Mouse (Mus musculus): ENCODE measurements around the gene Tmem141.

Gene Tmem141

DNA sequence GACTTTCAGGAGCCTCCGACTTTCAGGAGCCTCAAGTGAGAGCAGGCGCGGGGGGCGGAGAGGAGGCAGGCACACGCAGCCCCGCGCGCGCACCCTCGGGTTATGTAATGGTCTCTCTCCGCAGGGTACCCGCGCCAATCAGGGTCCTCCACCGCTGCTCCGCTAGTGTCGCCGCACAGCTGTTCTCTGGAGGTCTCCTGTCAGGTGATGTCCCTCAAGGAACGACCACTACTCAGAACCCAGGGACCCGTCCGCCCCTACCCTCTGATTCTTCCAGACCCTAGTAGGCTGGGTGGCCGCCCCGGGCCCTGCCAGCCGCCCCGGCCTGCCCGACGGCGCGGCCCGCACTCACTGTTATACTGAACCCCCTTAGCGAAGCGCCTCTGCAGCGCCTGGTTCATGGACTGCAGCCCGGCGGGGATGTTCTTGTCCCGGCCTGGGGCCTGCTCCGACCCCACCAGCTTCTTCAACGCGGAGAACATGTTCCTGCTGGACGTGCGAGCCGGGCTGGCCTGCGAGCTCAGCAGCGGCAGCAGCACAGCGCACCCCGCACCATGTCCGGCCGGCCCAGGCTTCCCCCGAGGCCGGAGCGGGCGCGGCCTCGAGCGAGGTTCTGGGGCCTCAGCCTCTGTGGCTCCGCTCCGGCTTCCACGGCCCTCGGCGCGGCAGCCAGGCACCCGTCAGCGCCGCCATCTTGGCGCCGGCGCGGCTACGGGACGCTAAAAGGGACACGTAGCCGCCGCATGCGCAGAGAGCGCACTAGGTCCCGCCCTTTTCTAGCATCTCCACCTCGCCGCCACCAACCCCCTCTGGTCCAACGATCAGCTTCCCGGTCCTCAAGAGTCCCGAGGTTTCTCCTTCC is 13.8 kb downstream of the Tmem141 start, which contains the start of gene Rabl6:
Gene Rabl6 (minus strand): TSS at position 761 of the 862 bp plus-strand sequence.
- DNase-seq (ENCODE audit: low spot score in 2 of 2) = peak; percentile 79 to 86

DNA sequence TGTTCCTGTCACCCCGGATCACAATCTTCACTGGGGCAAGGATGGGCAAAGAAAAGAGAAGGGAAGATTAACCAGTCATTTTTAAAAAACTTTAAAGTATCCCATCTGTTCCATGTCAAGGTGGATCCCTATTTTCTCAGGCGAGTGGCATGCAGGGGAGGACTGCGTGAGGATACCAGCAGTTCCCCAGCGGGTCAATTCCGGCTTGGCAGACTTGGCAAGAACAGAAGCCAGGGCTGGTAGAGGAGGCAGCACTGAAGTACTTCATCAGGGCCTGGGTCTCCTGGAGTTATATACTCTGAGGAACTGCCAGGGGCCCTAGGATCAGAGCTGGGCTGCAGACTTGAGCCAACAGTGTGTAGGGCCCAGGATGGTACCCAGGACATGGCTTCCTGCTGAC is 19.3 kb downstream of the Tmem141 start:
- DNase-seq (ENCODE audit: low spot score in 2 of 2) = no peak

DNA sequence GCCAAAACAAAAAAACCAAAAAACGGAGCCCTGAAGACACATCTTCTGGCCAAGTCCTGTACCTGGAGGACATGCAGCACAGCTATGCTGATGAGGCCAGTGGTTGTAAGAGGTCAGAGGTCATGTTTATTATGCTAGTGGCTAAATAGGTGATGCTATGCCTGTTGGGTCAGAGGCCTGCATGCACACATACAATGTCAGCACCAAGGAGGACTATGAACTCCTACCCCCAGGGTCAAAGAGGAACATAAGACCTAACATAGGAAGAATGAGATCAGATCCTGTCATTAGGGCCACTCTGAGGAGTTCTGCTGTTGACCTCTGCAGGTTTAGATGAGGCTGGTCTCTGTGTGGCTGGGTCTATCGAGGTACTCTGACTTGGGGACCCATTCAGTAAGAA is 21.8 kb downstream of the Tmem141 start:
- DNase-seq (ENCODE audit: low spot score in 2 of 2) = no peak

DNA sequence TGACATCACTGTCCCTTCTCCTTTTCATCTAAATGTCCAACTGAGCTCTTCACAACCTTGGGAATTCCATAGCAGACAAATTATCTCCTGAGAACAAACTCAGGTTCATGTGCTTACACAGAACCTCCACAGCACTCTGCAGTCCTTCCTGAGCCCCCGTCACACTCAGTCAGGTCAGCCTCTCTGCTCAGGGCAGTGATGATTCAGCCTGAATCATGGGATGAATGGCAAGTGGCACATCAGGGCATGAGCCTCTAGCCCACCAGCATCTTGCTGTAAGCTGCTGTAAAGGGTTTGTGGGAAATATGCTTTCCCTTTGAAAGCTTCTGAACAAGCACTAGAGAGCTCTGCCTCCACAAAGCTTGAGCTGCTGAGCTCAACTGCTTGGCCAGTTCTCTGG is 23.1 kb downstream of the Tmem141 start:
- no peak for DNase-seq (ENCODE audit: low spot score in 2 of 2)

DNA sequence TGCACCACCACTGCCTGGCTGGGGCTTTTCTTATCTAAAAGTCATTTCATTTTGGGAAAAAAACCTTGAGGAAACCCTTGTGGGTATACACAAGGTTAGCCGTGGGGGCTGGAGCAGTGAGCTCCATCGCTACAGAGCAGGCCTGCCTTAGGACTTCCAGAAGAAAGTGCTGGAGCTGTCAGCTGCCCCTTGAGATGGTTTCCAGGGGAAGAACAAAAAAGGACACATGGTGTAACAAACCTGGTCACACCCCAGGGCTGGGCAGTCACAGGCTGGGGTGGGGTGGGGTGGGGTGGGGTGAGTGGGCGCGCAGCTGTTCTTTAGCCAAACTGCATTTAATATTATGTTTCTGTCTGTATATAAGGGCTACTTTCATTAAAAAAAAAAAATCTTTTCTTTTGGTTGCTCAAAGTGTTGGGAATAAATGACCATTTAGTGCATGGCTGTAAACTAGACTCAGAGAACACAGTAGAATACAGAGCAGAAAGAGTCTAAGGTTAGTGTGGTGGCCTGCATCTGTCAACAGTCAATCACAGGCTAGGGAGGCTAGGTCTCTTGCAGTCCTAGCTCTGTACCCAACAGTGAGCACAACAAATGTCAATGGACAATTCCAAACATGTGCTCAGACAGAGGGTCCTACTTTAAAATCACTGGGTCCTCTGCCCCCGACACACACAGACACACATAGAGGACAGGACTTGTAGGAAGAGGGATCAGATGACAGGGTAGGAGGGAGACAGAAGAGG is 24.9 kb downstream of the Tmem141 start:
- DNase-seq (ENCODE audit: low spot score in 2 of 2) = no peak

DNA sequence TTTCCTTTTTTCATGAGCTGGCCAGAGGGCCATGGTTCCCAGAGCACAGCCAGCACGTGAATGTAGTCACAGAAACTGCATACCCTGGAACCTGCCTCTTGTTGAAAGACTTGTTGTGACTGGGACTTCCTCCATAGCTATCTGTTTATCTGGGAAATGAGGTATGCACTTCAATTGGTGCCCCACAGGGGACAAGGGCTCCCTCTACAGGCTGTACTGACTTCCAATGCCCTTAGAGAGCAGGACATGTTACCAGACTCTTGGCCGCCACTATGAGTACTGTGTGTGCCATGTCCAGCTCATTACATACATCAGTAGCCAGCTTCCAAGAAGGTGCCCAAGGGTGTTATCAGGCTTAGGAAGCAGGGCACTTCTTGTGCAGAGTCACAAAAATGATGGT is 29.9 kb downstream of the Tmem141 start:
- no peak for DNase-seq (ENCODE audit: low spot score in 2 of 2)

DNA sequence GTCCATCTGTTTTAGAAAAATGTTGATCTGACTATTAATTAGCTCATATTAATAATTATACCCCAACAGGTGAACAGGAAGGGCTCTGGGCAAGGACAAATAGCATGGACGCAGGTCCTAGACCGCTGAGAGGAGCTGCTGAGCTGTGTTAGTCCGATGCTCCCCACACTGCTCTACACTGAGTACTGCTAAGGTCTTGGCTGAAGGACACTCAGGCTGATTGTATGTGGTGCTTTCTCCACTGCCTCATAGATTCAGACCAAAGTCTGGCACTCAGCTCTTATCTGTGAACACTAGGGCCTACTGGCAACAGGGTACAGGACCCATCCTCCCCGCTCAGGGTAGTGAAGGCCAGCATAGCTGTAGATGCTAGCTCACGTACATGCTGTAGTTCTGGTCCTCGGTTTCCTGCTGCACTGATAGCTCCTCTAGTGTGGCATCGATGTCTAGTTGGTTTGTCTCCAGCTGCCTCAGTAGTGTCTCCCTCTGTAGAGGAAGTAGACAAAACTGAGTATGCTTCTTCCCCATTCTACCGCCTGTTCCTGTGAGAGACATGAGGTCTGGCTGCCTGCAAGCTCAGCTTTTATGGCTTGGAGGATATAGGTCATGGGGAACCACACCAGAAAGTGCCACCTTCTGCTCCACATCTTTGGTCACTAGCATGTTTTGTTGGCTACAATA is 33.4 kb downstream of the Tmem141 start:
- peak in 1 of 2 experiments; percentile 10 for DNase-seq (ENCODE audit: low spot score in 2 of 2)

DNA sequence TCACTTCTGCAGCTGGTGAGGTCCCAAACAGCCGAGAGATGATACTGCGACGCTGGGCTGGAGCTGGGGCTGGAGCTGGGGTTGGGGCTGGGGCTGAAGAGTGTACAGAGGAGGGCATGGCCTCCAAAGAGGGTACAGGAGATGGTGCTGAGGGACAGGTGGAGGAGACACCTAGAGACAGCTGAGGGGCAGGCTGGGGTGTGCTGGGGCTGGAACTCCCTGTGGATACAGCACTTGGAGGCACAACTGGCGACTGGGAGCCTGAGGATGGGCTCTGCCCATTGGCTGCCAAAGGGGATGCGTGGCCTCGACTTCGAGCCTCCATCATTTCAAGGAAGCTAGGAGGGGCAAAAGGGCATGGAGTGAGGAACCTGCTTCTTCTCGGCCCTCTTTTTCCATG is 34.5 kb downstream of the Tmem141 start:
- peak in 1 of 2 experiments; percentile 8 for DNase-seq (ENCODE audit: low spot score in 2 of 2)

DNA sequence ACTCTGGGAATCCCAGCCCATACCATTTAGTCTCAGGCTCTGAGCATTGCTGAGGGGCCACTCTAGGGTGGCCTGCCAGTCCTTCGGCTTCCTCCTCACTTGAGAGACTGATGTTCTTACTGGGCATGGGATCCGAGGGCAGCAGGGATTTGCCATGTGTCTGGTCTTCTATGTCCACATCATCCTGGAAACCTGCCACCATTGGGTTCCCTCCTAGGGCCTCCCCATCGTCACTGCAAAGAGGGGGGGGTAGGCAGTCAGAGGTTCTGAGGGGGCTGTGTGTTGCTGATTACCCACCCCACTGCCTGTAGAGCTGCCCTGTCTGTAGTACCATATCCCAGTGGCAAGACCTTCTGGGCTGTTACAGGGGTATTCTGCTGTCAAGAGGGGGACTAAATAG is 36.2 kb downstream of the Tmem141 start:
- peak in 1 of 2 experiments; percentile 16 for DNase-seq (ENCODE audit: low spot score in 2 of 2)

DNA sequence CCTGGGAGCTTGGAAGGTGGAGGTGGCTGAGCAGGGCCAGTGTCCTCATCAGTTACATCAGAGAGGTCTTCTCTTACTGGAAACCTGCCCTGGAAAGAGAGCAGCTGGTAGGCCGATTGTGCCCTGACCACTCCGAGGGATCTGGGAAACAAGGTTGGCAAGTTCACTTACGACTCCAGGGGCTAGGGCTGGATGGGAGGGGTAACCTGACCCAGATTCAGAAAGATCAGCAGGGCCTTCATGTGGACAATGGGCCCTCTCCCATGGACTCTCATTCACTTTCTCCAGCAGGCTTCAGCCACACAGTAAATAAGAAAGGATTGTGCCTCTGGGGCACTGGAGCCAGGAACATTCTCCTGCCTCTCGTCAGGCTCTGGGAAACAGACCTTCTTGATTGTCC is 36.9 kb downstream of the Tmem141 start:
- DNase-seq (ENCODE audit: low spot score in 2 of 2) = peak in 1 of 2 experiments; percentile 20

DNA sequence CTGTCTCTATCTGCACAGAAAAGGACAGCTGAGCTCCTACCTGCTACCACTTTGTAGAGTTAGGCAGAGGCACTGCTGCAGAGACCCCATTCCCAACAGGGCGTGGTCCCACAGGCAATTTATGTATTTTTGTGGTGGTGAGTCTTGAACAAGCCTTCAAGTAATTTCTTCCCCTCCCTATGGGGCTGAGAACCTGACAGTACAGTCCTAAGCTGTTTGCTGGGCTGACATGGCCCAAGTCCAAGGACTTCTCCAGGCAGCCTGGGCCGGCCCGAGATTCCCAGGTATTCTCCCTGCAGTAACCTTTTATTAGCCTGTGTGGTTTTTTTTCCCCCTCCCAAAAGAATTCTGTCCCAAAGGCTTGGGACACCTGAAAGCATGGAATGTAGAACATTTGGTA is 37.7 kb downstream of the Tmem141 start:
- peak in 1 of 2 experiments; percentile 8 for DNase-seq (ENCODE audit: low spot score in 2 of 2)

DNA sequence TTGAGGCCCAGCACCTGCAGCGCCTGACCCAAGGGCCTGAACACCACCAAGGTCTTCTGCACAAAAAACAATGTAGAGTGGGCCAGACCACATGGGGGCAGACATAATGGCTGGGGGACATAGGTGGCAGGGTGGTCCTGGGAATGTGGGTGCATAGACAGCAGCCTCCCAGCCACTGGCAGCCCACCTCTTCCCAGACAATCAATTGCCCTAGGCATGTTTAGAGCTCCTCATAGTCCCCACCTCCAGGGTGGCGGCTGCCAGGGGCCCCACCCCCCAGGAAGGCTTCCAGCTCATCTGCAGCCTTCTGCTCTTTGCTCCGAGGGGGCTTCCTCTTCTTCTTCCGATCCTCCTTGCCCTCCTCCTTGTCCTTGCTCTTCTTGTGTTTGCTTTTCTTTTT is 38.2 kb downstream of the Tmem141 start:
- DNase-seq (ENCODE audit: low spot score in 2 of 2) = peak in 1 of 2 experiments; percentile 18

DNA sequence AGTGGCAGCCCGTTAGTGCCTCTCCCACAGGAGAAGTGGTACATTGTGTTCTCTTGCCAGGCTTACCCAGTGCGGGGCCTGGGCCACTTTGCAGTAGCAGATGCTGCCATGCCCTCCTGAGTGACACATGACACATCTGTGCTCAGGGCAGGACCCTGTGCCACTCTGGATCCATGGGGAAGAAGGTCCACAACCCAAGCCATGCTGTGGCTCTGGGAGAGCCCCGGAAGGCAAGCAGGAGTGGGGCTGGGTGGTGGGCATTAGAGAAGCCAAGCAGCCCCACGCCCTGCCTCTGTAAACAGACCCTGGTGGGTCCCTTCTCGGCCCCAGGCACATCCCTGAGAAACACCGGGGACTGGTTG is 38.7 kb downstream of the Tmem141 start:
- peak in 1 of 2 experiments; percentile 29 for DNase-seq (ENCODE audit: low spot score in 2 of 2)

DNA sequence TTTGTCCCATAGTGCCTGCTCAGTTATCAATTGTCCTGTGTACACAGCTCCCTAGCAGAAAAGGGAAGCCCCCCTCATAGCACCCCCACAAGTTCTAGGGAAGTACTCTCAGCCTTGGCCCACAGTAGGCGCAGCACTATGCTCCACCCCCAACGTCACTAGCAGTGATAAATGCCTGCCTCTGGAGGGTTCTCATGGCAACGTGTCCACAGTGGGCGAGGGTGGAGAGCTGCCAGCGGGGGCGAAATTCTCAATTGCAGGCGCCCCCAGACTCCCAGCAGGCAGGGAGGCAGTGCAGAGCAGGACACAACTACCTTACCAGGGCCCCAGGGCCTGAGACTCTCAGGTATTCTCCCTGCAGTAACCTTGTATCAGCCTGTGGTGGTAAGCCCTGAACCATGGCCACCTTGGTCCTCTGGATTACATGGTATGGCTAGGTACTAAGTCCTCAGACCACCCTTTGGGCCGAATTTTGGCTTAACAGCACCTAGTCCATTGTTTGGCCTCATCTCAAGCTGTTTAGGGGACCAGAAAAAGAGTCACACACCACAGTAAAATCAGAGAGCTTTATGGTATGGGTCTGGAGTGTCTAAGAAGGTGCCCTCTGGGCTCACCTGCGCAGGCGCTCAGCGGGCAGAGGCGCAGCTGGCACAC is 39.2 kb downstream of the Tmem141 start:
- DNase-seq (ENCODE audit: low spot score in 2 of 2) = peak; percentile 83 to 88

DNA sequence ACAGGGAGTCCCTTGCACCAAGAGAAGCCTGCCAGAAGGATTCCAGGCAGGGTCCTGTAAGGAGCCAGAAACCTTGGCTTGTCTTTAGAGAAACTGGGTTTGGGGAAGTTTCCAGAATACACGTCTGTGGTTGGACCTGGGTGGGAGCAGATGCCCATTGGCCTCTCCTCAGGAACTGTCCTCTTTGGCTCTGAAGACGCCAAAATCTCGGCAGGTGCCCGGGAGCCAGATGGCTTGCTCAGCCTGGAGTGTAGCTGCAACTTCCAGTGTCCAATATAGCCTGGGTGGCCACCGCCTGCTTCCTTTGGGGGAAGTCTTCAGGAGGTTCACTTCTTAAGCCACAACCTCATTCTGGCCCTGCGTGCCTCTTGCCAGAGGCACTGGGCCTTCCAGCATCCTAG is 39.9 kb downstream of the Tmem141 start:
- DNase-seq (ENCODE audit: low spot score in 2 of 2) = peak in 1 of 2 experiments; percentile 44

DNA sequence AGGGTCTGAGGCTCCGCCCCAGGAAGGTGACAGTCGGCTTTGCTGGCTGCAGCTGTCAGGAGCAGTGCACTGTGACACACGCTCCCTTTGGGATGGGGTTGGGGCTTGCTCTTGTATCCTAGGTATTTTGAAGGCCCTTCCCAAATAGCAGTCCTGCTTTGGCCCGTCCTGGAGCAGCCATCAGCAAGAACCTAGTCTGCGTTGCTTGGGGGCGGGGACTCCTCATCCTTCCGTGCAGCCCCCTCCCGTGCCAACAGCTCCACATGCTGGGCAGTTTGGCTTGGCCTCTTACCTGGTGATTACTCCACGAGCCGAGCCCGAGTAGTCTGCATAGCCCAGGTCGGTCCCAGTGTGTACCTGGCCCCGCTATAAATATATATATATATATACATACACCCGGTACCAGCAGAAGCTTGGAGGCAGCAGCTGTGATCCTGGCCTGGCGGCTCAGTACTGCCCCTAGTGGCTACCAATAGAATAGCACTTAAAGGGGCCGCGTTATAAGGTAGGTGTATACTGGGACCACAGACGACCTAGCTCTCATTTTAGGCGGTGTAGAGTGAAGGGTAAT is 40.4 kb downstream of the Tmem141 start, which contains the start of gene Ajm1:
Gene Ajm1 (minus strand): TSS at position 464 of the 571 bp plus-strand sequence.
- peak in 1 of 2 experiments; percentile 79 for DNase-seq (ENCODE audit: low spot score in 2 of 2)

DNA sequence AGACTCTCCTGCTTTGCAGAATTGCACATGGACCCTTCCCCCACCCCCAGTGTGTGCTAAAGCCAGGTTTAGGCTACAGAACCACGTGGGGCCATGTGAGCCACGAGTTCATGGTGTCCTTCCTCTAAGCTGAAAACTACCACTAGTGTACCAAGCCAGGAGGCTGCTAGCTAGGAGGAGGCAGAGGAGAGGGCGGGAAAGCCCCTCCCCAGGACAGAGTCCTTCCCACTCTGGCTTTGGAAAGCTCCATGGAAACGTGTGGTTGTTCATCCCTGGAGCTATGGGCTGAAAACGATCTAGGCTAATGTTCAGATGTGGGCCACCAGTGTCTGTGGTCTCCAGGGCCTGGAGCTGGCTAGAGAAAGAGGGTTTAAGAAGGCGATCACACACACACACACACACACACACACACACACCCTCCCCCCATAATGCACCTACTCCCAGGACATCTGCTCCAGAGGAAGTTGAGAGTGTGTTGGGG is 41.1 kb downstream of the Tmem141 start:
- peak in 1 of 2 experiments; percentile 24 for DNase-seq (ENCODE audit: low spot score in 2 of 2)

DNA sequence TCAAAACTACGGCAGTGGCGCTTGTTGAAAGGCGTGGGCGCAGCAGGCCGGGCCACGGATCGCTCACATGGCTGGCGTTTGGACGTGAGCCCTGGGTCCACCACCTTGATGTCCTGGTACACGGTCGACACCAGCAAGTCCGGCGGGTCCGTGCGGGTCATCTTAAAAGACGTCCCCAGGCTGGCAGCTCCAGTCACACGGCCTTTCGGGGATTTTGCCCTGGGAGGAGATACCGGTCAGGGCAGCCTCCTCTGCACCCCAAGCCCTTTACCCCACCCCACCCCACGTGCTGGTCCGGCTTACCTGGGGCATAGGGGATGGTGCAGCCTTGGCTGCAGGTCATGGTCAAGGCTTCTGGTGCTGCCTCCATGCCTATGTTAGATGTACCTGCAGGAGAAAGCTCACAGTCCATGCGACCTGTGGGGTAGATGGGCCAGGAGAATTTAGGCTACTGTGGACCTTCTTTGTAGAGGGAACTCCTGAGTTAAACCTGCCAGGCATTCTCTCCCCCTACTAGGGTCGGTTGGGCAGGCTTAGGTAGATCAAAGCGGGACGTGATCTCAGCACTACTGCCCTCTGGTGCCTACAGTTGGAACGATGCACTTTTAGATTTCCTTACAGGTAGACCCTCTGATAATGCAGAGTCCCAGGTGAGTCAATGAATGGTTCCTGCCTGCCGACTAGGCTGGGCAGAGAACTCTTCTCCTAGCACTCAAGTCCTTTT is 41.9 kb downstream of the Tmem141 start:
- peak in 1 of 2 experiments; percentile 46 for DNase-seq (ENCODE audit: low spot score in 2 of 2)

DNA sequence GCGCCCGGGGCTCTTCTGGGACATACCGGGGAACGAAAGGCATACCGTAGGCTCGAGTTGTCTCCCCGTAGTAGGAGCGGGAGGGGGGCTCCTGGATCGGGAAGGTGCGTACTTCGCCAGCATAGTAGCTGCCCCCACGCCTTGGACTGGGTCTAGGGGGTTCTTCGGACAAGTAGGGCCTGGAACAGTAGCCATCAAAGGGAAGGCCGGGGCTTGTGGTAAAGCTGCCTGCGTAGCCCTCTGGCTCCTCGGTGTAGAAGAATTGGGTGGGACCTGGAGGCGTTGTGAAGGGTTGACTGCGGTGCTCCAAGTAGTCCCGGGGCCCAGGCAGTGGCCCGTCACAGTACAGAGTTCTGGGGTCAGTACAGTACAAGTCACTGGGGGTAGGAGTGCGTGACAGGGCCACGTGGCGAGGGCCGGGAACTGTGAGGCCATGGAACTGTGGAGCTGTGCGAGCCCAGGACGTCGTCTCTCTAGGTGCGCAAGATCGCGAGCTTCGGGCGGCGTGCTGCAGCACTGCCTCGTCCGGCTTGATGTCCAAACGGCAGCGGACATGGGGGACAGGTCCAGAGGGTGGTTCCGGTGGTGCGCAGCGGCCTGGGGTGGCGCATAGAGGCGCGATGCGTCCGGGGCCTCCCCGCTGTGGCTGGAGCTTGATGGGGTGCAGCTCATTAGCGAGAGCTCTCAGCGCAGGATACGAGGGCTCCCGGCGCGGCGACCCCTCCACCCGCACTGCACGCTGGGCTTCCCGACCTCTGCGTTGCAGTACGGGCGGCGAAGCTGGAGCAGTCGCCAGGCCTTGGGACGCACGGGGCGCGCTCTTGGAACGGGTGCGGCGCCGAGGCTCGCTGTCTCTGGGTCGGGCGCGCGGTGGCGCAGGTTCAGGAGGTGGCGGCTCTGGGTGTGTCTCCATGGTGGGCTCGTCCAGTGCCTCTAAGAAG is 42.7 kb downstream of the Tmem141 start:
- DNase-seq (ENCODE audit: low spot score in 2 of 2) = peak in 1 of 2 experiments; percentile 39
